Mouse (Mus musculus) C2C12 (cell line): ENCODE measurements around the gene Plekhg3.

Source experiments
- CEBPB ChIP-seq: IDR thresholded peaks from one replicate; pipeline ENCODE4 v1.6.1; 2011; ENCODE audit warnings: low read depth, mild to moderate bottlenecking, control low read depth, moderate library complexity
- CTCF ChIP-seq: IDR thresholded peaks from one replicate; pipeline ENCODE4 v1.5.1; 2011; ENCODE audit not compliant: control insufficient read depth, insufficient read depth, insufficient read length
- MAX ChIP-seq: IDR thresholded peaks from one replicate; pipeline ENCODE4 v1.6.1; 2011; ENCODE audit warnings: mild to moderate bottlenecking, control low read depth

- TF ChIP-seq CTCF (no peak), CEBPB (no peak), MAX (no peak)
These were observed 89.2 kb downstream of the Plekhg3 start for GRCm38 (mm10) chr12:76619847-76620246.
